ENCODE assay signal across 9 mouse cellular contexts in the genomic region with DNA sequence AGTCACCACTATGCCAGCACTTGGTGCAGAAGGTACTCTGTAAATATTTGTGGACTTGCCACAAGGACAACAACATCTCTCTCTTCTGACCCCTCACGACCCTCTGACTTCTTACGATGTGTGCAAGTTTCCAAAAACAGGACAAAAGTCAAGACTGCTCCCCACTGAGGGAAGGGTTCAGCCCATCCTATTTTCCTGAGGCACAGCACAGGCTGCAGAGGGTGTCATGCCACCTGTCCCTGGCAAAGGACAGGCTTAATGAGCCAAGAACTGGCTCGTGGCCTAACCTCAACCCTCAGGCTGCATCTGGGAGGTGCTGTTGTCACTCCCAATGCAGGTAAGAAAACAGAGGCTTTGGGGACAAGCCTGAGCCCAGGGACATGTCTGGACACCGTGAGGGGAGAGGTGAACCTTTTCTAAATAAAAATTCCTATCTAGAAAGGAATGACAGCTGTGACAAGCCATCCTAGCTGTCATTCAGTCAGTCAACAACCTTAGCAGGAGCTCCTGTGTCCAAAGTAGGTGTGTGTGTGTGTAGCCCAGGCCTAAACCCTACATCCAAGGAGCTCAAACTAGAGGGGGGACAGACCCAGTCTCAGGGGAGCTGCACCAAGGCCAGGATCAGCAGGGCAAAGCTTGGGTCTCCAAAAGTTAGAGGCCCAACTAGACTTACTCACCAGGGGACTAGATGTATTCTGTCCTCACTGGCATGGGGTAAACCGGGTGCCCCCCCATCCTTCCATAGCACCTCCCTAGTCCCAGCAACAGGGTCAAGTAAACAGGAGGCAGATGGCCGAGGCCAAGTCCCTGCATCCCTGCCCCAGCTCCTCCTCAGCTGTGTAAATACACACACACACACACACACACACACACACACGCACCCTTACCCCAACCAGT. TPM values are rescaled to one million over a fixed set of nuclear protein-coding genes. Genes with fewer than 3 reads are reported as not detected.
A peak's percentile ranks its signal among the peaks of the same experiment; 100 is the strongest.
DNase-seq lines count a peak whose midpoint lies in the region; ATAC-seq and TF ChIP-seq lines count a peak whose summit lies in the region.
"Had no signal": no experiment of that assay in that cellular context is flagged by ENCODE, and none has a peak within 500 bp of the region (broad histone marks: within the 10 kb centered on the region; RNA-seq: fewer than 3 reads in every experiment).

No protein-coding gene starts in this region.

- no peak overlapping the region for H3K9ac ChIP-seq in heart, postnatal 0 days (replicated peaks; ENCODE audit: low read depth, low read length)
- H3K9ac ChIP-seq in midbrain, embryonic 13.5 days (replicated peaks) = 0 out of 2 replicates have a peak overlapping the region, but pooled peaks have one; percentile 26

- peaks cover 57% of the 10 kb centered on the region for H3K4me1 ChIP-seq in lung, adult 2 months (ENCODE audit: control insufficient read depth, insufficient read depth, low read length)
- H3K4me1 ChIP-seq in heart, postnatal 0 days (ENCODE audit: control insufficient read depth, insufficient read depth) = peaks cover 36% of the 10 kb centered on the region
- H3K4me1 ChIP-seq in midbrain, embryonic 13.5 days (replicated peaks) = peaks cover 33% of the 10 kb centered on the region

- TF ChIP-seq POLR2A in lung, adult 2 months (IDR thresholded peaks at IDR 0.05; ENCODE audit: borderline replicate concordance, extremely low read depth, low read depth, low read length) = no peak

- no peaks in the 10 kb centered on the region for H3K36me3 ChIP-seq in heart, postnatal 0 days (replicated peaks; ENCODE audit: control insufficient read depth, insufficient read depth, low read length)
- peaks cover 5% of the 10 kb centered on the region; the same call in 1 of the 2 replicates for H3K36me3 ChIP-seq in midbrain, embryonic 13.5 days

- no peaks in the 10 kb centered on the region for H3K9me3 ChIP-seq in heart, postnatal 0 days (replicated peaks; ENCODE audit: control insufficient read depth, low read length)
- H3K9me3 ChIP-seq in midbrain, embryonic 13.5 days = no peaks in the 10 kb centered on the region

- TF ChIP-seq CTCF in lung, adult 2 months (IDR thresholded peaks at IDR 0.05; ENCODE audit: insufficient read depth, low read length) = no peak
- no peak for TF ChIP-seq CTCF in heart, postnatal 0 days (IDR thresholded peaks at IDR 0.05; ENCODE audit: low read depth)

- no peak for DNase-seq in cerebellum, postnatal 4 days (ENCODE audit: low spot score in 2 of 2)
- no peak for DNase-seq in lung, adult 2 months
- no peak for DNase-seq in lung, postnatal 25 days (ENCODE audit: low spot score)
- no peak for DNase-seq in heart, postnatal 0 days (ENCODE audit: low spot score)
- DNase-seq in ovary, postnatal 10 days (ENCODE audit: low spot score) = no peak
- no peak for DNase-seq in retina, postnatal 1 day

- H3K27ac ChIP-seq in heart, postnatal 0 days (ENCODE audit: low read depth) = peak overlapping the region; percentile 50; the same call in 1 of the 2 replicates
- H3K27ac ChIP-seq in midbrain, embryonic 13.5 days = no peak overlapping the region

- peak; percentile 47; the same call in 1 of the 2 replicates for ATAC-seq in cerebellum, adult (ENCODE audit: insufficient number of reproducible peaks, low FRiP score, low TSS enrichment)
- ATAC-seq in heart, postnatal 0 days (ENCODE audit: insufficient read depth, low read depth) = no peak
- no peak for ATAC-seq in midbrain, embryonic 13.5 days
- ATAC-seq: forebrain, embryonic 16.5 days had no signal

- 39% methylated on average over 7 of the region's 7 CpGs for WGBS in lung, adult 2 months
- WGBS in heart, postnatal 0 days = 68% methylated on average over 7 of the region's 7 CpGs
- WGBS in midbrain, embryonic 13.5 days = 75% methylated on average over 7 of the region's 7 CpGs

- H3K4me2 ChIP-seq in heart, postnatal 0 days (ENCODE audit: low read depth, low read length) = peak overlapping the region; percentile 14
- no peak overlapping the region for H3K4me2 ChIP-seq in midbrain, embryonic 13.5 days (replicated peaks)

- TF ChIP-seq EP300 in heart, postnatal 0 days (IDR thresholded peaks at IDR 0.05; ENCODE audit: low read depth) = no peak

- peak overlapping the region; percentile 60 for H3K4me3 ChIP-seq in lung, adult 2 months (replicated peaks; ENCODE audit: extremely low read depth, low read depth, low read length)
- no peak overlapping the region for H3K4me3 ChIP-seq in heart, postnatal 0 days (ENCODE audit: low read depth, low read length)
- H3K4me3 ChIP-seq in midbrain, embryonic 13.5 days (replicated peaks) = no peak overlapping the region

- H3K27me3 ChIP-seq in heart, postnatal 0 days (ENCODE audit: control insufficient read depth, insufficient read depth, low read length) = no peaks in the 10 kb centered on the region
- no peaks in the 10 kb centered on the region for H3K27me3 ChIP-seq in midbrain, embryonic 13.5 days

RNA-seq across cellular contexts. Expression of a gene that starts 3.3 kb away (rescaled TPM):
- 438 and 440 TPM in 2 replicates for polyA plus RNA-seq in lung, adult 2 months (2012; rRNA removed)
- 125 and 166 TPM in 2 replicates for total RNA-seq in heart, postnatal 0 days (2014; rRNA removed; ENCODE audit: low replicate concordance)
- 113 and 117 TPM in 2 replicates for polyA plus RNA-seq in heart, postnatal 0 days (2015; fragmentation: Nextera tagmentation; extraction: Ambion mirVana)
- polyA plus RNA-seq in midbrain, embryonic 13.5 days (2015; fragmentation: Nextera tagmentation; extraction: Ambion mirVana) = 123 and 133 TPM in 2 replicates

RNA-seq across cellular contexts. Expression of a gene that starts 19.9 kb away (rescaled TPM):
- 46.5 and 55.8 TPM in 2 replicates for polyA plus RNA-seq in lung, adult 2 months (2012; rRNA removed)
- total RNA-seq in heart, postnatal 0 days (2014; rRNA removed; ENCODE audit: low replicate concordance) = 60.4 and 63.6 TPM in 2 replicates
- 36.4 and 38.3 TPM in 2 replicates for polyA plus RNA-seq in heart, postnatal 0 days (2015; fragmentation: Nextera tagmentation; extraction: Ambion mirVana)
- 166 and 169 TPM in 2 replicates for polyA plus RNA-seq in midbrain, embryonic 13.5 days (2015; fragmentation: Nextera tagmentation; extraction: Ambion mirVana)

RNA-seq across cellular contexts. Expression of a gene that starts 46.5 kb away (rescaled TPM):
- 82.1 and 85.3 TPM in 2 replicates for polyA plus RNA-seq in lung, adult 2 months (2012; rRNA removed)
- 116 and 121 TPM in 2 replicates for total RNA-seq in heart, postnatal 0 days (2014; rRNA removed; ENCODE audit: low replicate concordance)
- 24.6 and 26.2 TPM in 2 replicates for polyA plus RNA-seq in heart, postnatal 0 days (2015; fragmentation: Nextera tagmentation; extraction: Ambion mirVana)
- polyA plus RNA-seq in midbrain, embryonic 13.5 days (2015; fragmentation: Nextera tagmentation; extraction: Ambion mirVana) = 72.4 and 77.0 TPM in 2 replicates
